Mouse (Mus musculus) kidney, postnatal 10 days (tissue): ENCODE measurements at regions not wholly inside any gene's neighbourhood (a gene's known extent, or its start where the extent isn't known, plus 50 kb on each side); places are given as distances from the start of the nearest gene placed in this dataset.
"Not testable (repeated sequence)": the region's sequence is repeated elsewhere in the genome, so short reads cannot be mapped to it uniquely, and the experiment has no call there.

Experiments used
- DNase-seq: peaks from one replicate; pipeline ENCODE4 v3.0.0; 2021; ENCODE audit warnings: mixed read lengths

DNA sequence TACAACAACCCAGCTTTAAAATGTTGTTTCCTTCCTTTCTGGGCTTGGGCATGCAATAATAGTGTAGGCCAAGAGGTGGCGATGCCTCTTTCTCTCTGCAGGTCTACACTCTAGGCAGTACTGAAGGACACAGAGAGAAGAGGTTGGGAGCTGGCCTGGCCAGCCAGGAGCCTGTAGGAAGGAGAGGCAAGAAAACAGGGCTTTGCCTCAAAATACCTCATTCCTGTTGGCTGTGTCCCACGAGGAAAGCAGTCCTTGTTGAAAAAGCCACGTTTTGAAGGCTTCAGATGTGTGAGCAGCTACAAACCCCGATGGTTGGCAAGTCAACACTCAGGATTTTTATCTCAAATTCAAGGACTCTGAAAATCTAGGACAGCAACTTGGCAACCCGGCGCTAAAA, 90.9 kb upstream of the Max start:
- DNase-seq = peak; percentile 65

DNA sequence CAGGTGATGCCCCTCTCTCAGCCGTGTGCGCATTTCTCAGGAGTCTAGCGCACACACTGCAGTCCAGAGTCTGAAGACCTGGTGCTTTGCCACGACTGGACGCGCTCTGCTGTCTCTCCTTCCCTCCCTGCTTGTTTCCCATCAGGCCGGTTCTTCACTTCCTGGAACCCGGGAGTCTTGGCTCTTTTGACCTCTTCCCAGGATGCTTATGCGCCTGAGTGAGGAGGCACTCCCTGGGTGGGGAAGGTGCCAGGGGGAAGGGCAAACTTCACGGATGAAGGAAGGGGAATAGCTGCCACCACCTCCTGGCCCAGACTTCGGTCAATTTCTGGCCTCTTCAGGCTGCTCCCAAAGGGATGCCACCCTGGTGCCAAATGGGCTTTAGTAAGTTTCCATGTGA, 86.4 kb upstream of the Max start:
- peak; percentile 19 for DNase-seq

- no peak for DNase-seq
Observed at GRCm38 (mm10) chr12:77047273-77047672, 85.3 kb upstream of the Max start.

GRCm38 (mm10) chr12:77045956-77046355, 84.0 kb upstream of the Max start:
- peak; percentile 76 for DNase-seq

GRCm38 (mm10) chr12:77045356-77045755, 83.4 kb upstream of the Max start:
- no peak for DNase-seq

GRCm38 (mm10) chr12:77042356-77042755, 80.4 kb upstream of the Max start:
- no peak for DNase-seq

GRCm38 (mm10) chr12:77041141-77041540, 79.1 kb upstream of the Max start:
- no peak for DNase-seq

DNA sequence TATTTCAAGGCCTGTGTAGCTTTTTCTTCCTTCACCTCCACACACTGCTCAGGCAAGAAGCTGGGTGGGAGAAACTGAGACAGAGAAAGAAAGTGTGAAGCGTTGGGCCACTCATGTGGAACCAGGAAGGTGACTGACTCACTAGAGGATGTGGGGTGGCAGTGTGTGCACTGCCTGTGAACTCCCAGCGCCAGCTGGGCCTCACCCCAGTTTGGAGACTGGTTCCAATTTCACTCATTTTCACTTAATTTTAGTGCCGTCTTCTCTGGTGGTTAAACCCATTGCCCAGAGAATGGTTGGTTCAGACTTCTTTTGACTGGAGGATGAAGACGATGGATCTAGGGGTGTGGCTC, 77.9 kb upstream of the Max start:
- no peak for DNase-seq

GRCm38 (mm10) chr12:77039295-77039952, 77.4 kb upstream of the Max start:
- DNase-seq = peak; percentile 47

DNA sequence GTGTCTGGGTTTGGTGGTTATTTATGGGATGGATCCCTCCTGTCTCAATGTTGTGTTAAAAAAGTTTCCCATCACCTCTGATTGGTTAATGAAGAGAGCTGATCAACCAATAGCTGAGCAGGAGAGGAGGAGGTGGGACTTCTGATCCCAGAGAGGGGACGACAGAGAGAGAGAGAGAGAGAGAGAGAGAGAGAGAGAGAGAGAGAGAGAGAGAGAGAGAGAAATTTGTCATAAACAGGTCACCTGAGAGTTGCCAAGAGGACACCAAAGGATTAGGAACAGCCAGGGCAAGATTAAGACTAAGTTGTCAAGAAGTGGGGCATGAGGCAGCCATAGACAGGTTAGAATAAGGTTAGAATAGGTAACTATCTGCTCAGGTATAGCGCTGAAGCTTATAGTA, 73.7 kb upstream of the Max start:
- no peak for DNase-seq

DNA sequence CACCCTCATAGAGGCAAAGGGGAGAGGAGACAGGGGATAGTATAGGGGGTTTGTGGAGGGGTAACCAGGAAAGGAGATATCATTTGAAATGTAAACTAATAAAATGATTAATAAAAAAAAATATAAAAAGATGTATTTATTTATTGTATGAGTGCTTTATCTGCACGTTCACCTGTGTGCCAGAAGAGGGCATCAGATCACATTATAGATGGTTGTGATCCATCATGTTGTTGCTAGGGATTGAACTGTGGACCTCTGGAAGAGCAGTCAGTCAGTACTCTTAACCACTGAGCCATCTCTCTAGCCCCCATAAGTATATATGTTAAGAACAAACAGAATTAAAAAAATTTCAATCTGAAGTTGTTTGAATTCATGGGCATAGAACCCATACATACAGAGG, 69.4 kb upstream of the Max start:
- no peak for DNase-seq

- DNase-seq = no peak
Observed at GRCm38 (mm10) chr12:77025431-77025879, 63.5 kb upstream of the Max start.

GRCm38 (mm10) chr12:77022538-77022937, 60.5 kb upstream of the Max start:
- DNase-seq = no peak

GRCm38 (mm10) chr12:77021881-77022280, 59.9 kb upstream of the Max start:
- no peak for DNase-seq

DNA sequence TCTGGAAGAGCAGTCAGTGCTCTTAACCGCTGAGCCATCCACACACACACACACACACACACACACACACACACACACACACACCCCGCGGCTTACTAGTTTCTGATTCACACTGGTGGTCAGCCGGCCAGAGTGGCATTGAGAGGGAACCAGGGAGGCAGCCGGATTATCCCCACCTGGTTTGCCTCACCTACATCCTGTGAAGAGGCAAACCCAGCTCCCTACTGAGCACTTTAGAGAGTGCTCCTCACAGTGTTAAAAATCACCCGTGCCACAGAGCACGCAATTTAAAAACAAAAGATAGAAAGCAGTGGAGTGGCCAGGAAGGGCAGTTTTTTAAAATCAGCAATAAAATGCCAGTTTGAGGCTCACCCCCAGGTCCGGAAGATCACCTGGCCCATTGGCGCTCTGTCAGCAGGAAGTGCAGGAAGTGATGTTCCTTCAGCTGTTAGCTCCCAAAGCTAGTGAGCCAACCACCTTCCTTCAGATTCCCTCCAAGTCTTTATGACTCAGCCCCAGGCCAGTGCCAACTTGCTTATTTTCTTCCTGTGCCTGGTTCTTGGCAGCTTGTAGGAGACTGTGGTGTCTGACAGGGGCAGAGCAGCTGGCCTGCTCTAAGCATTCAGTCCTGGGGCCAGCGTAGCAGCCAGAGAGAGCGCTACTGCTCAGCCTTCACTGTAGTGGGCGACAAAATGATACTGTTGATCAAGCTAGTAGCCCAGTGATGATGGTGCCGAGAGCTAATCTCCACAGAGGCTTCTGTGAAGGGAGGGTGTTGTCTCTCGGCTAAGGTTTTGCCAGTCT, 57.9 kb upstream of the Max start:
- DNase-seq = peak; percentile 19

- DNase-seq = not testable (repeated sequence)
Observed at GRCm38 (mm10) chr12:77019148-77019547, 57.1 kb upstream of the Max start.

DNA sequence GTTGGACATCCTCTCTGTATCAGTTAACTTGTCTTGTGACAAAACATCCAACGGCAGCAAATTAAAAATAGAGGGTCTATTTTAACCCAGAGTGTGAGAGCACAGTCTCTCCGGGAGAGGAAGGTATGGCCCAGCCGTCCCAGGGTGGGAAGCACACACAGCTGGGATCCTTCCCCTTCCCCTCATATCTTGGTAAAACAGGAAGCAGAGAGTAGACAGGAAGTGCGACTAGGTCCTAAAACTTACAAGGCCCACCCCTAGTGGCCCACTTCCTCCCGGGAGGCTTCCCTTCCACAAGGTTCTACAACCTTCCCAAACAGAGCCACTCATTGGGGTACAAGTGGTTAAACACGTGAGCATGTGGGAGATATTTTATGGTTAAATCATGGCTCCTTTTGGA, 56.4 kb upstream of the Max start:
- DNase-seq = no peak

DNA sequence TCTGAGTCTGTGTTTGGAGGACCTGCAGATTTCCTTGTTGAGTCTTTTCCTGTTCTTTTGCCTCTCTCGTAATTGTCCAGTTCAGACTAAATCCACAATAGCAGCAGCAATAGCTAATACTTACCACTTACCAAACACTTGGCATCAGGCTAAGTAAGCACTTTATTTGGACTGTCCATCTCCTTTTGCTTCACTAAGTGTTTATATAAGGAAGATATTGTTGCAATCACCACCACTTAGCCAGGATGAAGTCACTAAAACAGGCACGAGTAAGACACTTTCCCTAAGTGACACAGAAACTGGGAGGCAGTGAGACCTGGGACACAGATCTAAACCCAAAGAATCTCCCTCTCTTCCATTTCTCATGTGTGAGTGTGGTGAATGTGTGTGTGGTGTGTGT, 52.9 kb upstream of the Max start:
- DNase-seq = no peak
